Mouse (Mus musculus) CD4-positive helper T cell, adult 2 months (primary cell): ENCODE results near the gene 9130023H24Rik.

ENCODE experiments used
- DNase-seq: peaks from one replicate; pipeline ENCODE4 v3.0.0-alpha.2; 2012; ENCODE audit warnings: low read depth, missing footprints, low spot score

The 9130023H24Rik gene

GRCm38 (mm10) chr7:128201607-128202006, 36.2 kb downstream of the 9130023H24Rik start:
- DNase-seq, result no peak
